Mouse (Mus musculus) megakaryocyte, embryonic 14.5 days (primary cell): ENCODE results near the gene Cbr2.

ENCODE experiments used
- FLI1 ChIP-seq: IDR thresholded peaks from 2 replicates; pipeline ENCODE4 v1.6.1; 2012; ENCODE audit warnings: low read length, inconsistent platforms, mixed read lengths
- GATA1 ChIP-seq: IDR thresholded peaks from 3 replicates; pipeline ENCODE4 v1.6.1; 2012; ENCODE audit warnings: mixed read lengths, low read length, inconsistent platforms, borderline replicate concordance

DNA sequence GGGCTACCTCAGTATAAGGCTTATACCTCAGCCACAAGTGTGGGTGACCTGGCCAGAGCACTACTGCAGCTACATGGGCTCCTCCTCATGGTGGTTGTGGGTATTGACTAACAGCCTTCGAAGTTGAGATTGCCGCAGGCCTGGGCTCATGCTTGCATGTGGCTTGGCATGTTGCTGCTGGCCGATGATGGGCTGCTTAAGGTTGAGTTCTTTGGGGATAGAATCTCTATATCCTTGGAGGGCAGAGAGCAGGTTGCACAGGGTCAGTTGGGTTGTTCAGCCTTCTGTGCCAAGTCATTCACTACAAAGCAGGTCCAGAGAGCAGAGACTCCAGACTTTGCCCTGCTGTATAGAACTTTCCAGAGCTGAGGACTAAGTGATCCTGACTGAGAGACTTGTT lies 52.0 kb downstream of the Cbr2 start:
- no peak for TF ChIP-seq GATA1
- no peak for TF ChIP-seq FLI1
